Mouse (Mus musculus) limb, embryonic 12.5 days (tissue): Measurements from ENCODE around the gene Gm49320. TPM values are rescaled to one million over a fixed set of nuclear protein-coding genes. Genes with fewer than 3 reads are reported as not detected.
"Not testable (repeated sequence)": the region's sequence is repeated elsewhere in the genome, so short reads cannot be mapped to it uniquely, and the experiment has no call there.

Experiments
- ATAC-seq: fragments of 200-750 bp; cut with Nextera tagmentation; 2 replicates; pipeline ENCODE4 v1.8.0; 2017; ENCODE audit warnings: low read depth, moderate TSS enrichment; ENCODE audit not compliant: insufficient number of reproducible peaks, insufficient read depth, low FRiP score, low TSS enrichment
- H3K27ac ChIP-seq: fragments of 300-500 bp; sonication (generic); 2 replicates; pipeline ENCODE4 v1.5.1; 2016; ENCODE audit warnings: mild to moderate bottlenecking, moderate library complexity
- H3K27me3 ChIP-seq: fragments of 300-500 bp; sonication (generic); 2 replicates; pipeline ENCODE4 v1.6.1; 2016; ENCODE audit warnings: mild to moderate bottlenecking, moderate library complexity
- H3K36me3 ChIP-seq: fragments of 300-500 bp; sonication (generic); 2 replicates; pipeline ENCODE4 v1.6.1; 2016; ENCODE audit warnings: mild to moderate bottlenecking, moderate library complexity
- H3K4me1 ChIP-seq: fragments of 300-500 bp; sonication (generic); replicated peaks from 2 replicates; pipeline ENCODE4 v1.6.1; 2016
- H3K4me2 ChIP-seq: fragments of 300-500 bp; sonication (generic); 2 replicates; pipeline ENCODE4 v1.6.1; 2016; ENCODE audit warnings: mild to moderate bottlenecking, moderate library complexity
- H3K4me3 ChIP-seq: fragments of 300-500 bp; sonication (generic); replicated peaks from 2 replicates; pipeline ENCODE4 v1.5.1; 2016; ENCODE audit warnings: mild to moderate bottlenecking
- H3K9ac ChIP-seq: fragments of 300-500 bp; sonication (generic); replicated peaks from 2 replicates; pipeline ENCODE4 v1.6.1; 2016; ENCODE audit warnings: mild to moderate bottlenecking, moderate library complexity
- H3K9me3 ChIP-seq: fragments of 300-500 bp; sonication (generic); 2 replicates; pipeline ENCODE4 v1.6.1; 2016; ENCODE audit warnings: mild to moderate bottlenecking, moderate library complexity
- WGBS: fragments of 180-500 bp; shearing (Covaris S2); methylation state at CpG from one replicate; pipeline ENCODE4 v1.1.7; 2016; 5-methylcytosine and 5-hydroxymethylcytosine counted together
- polyA plus RNA-seq: library from polyadenylated mRNA; unstranded; fragments of >200 nt; fragmentation: Nextera tagmentation; extraction: Ambion mirVana; gene quantifications from 2 replicates; pipeline ENCODE4 v1.2.1, GENCODE M21; 2016

Gm49320 gene
- polyA plus RNA-seq, 1 experiment from 2014 or later = 1.0 TPM

GRCm38 (mm10) chr8:4249213-4249612, 10.5 kb downstream of the Gm49320 start:
- Histone ChIP-seq H3K36me3 (peaks cover 60% of the 10 kb centered on the region), H3K27ac (peak overlapping the region; percentile 72; the same call in 1 of the 2 replicates), H3K27me3 (peaks cover 4% of the 10 kb centered on the region), H3K4me3 (peak overlapping the region; percentile 13), H3K9ac (peak overlapping the region; percentile 47; the same call in 1 of the 2 replicates), H3K4me1 (peaks cover 35% of the 10 kb centered on the region), H3K9me3 (no peaks in the 10 kb centered on the region), H3K4me2 (peak overlapping the region; percentile 27)
- ATAC-seq = no peak
- WGBS = 14% methylated on average over 29 of the region's 29 CpGs

DNA sequence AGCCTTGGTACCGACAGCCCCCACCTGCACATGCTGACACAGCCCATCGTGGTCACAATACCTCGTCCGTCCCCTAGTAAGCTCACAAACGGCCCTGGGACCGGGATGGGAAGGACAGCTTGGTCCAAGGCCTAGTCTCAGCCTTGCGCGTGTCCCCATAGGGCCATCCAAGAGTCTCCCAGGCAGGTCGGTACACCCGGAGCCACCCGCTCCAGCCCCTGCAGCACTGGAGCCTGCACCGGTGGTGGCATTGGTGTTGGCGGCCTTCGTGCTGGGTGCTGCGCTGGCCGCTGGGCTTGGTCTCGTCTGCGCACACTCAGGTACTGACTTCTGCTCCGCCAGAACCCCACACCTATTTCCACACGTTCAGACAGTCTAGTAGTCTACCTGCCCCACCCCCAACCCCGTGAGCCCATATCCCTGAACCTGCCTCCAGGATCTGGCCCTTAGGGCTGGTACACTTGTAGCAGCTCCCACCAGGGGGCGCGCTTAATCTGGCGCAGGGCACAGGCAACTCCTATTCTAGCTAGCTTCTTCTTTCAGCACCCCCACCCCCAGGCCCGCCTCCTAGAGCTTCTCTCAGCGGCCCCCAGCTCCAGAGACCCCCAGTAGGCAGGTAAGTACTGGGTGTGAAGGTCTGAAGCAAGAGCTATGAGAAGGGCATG, 11.8 kb downstream of the Gm49320 start:
- Histone ChIP-seq H3K9me3 (no peaks in the 10 kb centered on the region), H3K4me3 (no peak overlapping the region), H3K27me3 (peaks cover 4% of the 10 kb centered on the region), H3K9ac (no peak overlapping the region), H3K27ac (no peak overlapping the region), H3K36me3 (peaks cover 60% of the 10 kb centered on the region), H3K4me1 (peaks cover 38% of the 10 kb centered on the region), H3K4me2 (no peak overlapping the region)
- 33% methylated on average over 26 of the region's 26 CpGs for WGBS
- peak; percentile 10; the same call in 1 of the 2 replicates for ATAC-seq

DNA sequence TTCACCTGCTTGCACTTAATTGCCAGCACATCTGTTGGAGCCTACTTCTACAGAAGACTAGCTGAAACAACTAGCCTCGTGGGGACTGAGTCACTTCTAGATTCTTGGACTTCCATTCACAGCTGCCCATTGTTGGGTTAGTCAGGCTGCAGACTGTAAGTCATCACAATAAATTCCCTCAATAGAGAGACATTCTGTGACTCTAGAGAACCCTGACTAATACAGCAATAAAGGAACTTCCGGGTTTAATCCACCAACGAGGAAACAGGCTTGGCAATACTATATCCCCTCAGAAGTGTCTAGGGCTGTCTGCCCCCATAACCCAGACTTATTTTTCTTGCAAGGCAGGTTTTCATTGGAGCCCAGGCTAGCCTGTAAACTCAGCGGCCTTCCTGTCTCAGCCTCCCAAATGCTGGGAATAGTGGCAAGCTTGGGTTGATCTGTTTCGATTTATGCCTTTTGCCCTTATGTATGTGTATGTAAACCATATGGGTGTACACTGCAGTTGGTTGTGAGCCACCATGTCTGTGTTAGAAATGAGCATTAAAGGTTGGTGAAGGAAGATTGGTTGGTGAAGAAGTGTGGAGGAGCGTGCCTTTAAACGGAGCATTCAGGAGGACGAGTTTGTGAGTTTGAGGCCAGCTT, 13.6 kb downstream of the Gm49320 start:
- WGBS = 50% methylated on average over 8 of the region's 8 CpGs
- H3K9ac ChIP-seq = peak overlapping the region; percentile 45; the same call in 1 of the 2 replicates
- H3K4me3 ChIP-seq = peak overlapping the region; percentile 84
- peak overlapping the region; percentile 82 for H3K4me2 ChIP-seq
- peak overlapping the region; percentile 92; the same call in 1 of the 2 replicates for H3K27ac ChIP-seq
- peaks cover 4% of the 10 kb centered on the region for H3K27me3 ChIP-seq
- H3K4me1 ChIP-seq = peaks cover 44% of the 10 kb centered on the region
- ATAC-seq = no peak
- H3K9me3 ChIP-seq = no peaks in the 10 kb centered on the region
- H3K36me3 ChIP-seq = peaks cover 60% of the 10 kb centered on the region

GRCm38 (mm10) chr8:4252934-4253841, 14.5 kb downstream of the Gm49320 start, which contains the start of gene Snapc2:
Gene Snapc2, plus strand, starts transcription at chr8:4253080.
- Histone ChIP-seq H3K36me3 (peaks cover 57% of the 10 kb centered on the region), H3K4me1 (peaks cover 51% of the 10 kb centered on the region), H3K4me2 (peak within 1 kb of the TSS; percentile 82), H3K9ac (peak within 1 kb of the TSS; percentile 80), H3K4me3 (peak within 1 kb of the TSS; percentile 84), H3K27ac (peak within 1 kb of the TSS; percentile 92), H3K9me3 (no peaks in the 10 kb centered on the region), H3K27me3 (peaks cover 4% of the 10 kb centered on the region)
- WGBS = under 1% methylated on average over 69 of the region's 69 CpGs
- ATAC-seq = peak; percentile 87

GRCm38 (mm10) chr8:4254001-4254400, 15.3 kb downstream of the Gm49320 start:
- H3K4me2 ChIP-seq = peak overlapping the region; percentile 82
- H3K4me3 ChIP-seq = peak overlapping the region; percentile 84
- H3K4me1 ChIP-seq = peaks cover 45% of the 10 kb centered on the region
- H3K27ac ChIP-seq = peak overlapping the region; percentile 62; the same call in 1 of the 2 replicates
- peak overlapping the region; percentile 80; the same call in 1 of the 2 replicates for H3K9ac ChIP-seq
- WGBS = 68% methylated on average over 6 of the region's 6 CpGs
- H3K27me3 ChIP-seq = no peaks in the 10 kb centered on the region; the same call in 1 of the 2 replicates
- no peaks in the 10 kb centered on the region for H3K9me3 ChIP-seq
- H3K36me3 ChIP-seq = peaks cover 49% of the 10 kb centered on the region
- no peak for ATAC-seq

GRCm38 (mm10) chr8:4255471-4255870, 16.8 kb downstream of the Gm49320 start:
- H3K27ac ChIP-seq, H3K9ac ChIP-seq, ATAC-seq, H3K4me3 ChIP-seq, H3K4me2 ChIP-seq, H3K27me3 ChIP-seq, H3K9me3 ChIP-seq: not testable (repeated sequence)
- H3K4me1 ChIP-seq = peaks cover 44% of the 10 kb centered on the region
- H3K36me3 ChIP-seq = peaks cover 45% of the 10 kb centered on the region
- WGBS = 89% methylated on average over 7 of the region's 7 CpGs

DNA sequence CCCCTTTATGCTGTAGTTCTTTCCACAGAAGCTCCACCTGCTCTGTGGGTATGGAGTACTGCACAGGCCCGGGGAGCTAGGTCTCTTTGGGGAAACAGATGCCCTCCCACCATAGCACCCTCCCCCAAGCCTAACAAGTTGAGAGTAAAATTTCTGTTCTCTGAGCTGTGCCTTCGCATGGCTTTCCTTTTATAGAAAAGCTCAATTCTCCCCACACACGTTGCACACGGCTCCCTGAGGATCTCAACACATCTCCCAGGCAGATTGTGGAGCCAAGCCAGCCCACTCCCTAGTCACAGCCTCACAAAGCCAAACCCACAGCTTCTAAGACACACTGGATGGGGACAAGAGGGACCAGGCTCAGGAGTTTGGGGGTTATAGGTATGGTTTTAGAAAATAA, 18.2 kb downstream of the Gm49320 start:
- Histone ChIP-seq H3K27me3 (no peaks in the 10 kb centered on the region), H3K4me1 (peaks cover 42% of the 10 kb centered on the region), H3K4me2 (no peak overlapping the region; the same call in 1 of the 2 replicates), H3K36me3 (peaks cover 59% of the 10 kb centered on the region), H3K9me3 (no peaks in the 10 kb centered on the region), H3K27ac (0 out of 2 replicates have a peak overlapping the region, but pooled peaks have one; percentile 23), H3K9ac (0 out of 2 replicates have a peak overlapping the region, but pooled peaks have one; percentile 83), H3K4me3 (no peak overlapping the region)
- WGBS = 60% methylated on average over 4 of the region's 4 CpGs
- ATAC-seq = no peak

- Histone ChIP-seq H3K27me3 (no peaks in the 10 kb centered on the region), H3K36me3 (peaks cover 64% of the 10 kb centered on the region), H3K4me1 (peaks cover 39% of the 10 kb centered on the region), H3K27ac (0 out of 2 replicates have a peak overlapping the region, but pooled peaks have one; percentile 89), H3K9me3 (no peaks in the 10 kb centered on the region), H3K9ac (peak overlapping the region; percentile 83; the same call in 1 of the 2 replicates), H3K4me3 (peak overlapping the region; percentile 82), H3K4me2 (peak overlapping the region; percentile 71)
- ATAC-seq = no peak
- WGBS = 75% methylated on average over 4 of the region's 4 CpGs
These were observed 18.7 kb downstream of the Gm49320 start for GRCm38 (mm10) chr8:4257350-4257749.

DNA sequence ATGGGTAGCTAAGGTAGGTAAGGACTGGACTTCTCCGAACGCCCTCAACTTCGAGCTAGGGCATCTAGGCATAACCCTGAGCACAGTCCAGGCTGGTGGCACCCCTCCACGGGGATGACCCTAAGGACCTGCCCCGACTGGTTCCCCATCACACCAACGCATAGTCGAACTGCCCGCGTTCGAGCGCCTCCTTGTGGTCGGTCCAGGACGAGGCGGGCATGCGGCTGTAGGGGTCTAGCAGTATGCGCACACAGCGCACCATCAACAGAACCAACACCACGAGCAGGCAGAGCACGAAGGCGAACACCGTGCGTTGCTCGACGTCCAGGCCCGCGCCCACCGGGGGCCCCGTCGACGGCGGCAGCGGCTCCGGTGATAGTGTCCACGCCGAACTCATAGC, 19.6 kb downstream of the Gm49320 start:
- H3K9ac ChIP-seq = peak overlapping the region; percentile 83
- H3K27me3 ChIP-seq = no peaks in the 10 kb centered on the region
- ATAC-seq = peak; percentile 27
- H3K9me3 ChIP-seq = no peaks in the 10 kb centered on the region
- peak overlapping the region; percentile 82 for H3K4me3 ChIP-seq
- H3K36me3 ChIP-seq = peaks cover 73% of the 10 kb centered on the region
- WGBS = 3% methylated on average over 35 of the region's 35 CpGs
- H3K4me2 ChIP-seq = peak overlapping the region; percentile 71
- H3K27ac ChIP-seq = peak overlapping the region; percentile 89
- peaks cover 36% of the 10 kb centered on the region for H3K4me1 ChIP-seq

GRCm38 (mm10) chr8:4258678-4259077, 20.0 kb downstream of the Gm49320 start:
- peak overlapping the region; percentile 83 for H3K9ac ChIP-seq
- H3K27ac ChIP-seq = peak overlapping the region; percentile 89
- no peaks in the 10 kb centered on the region for H3K9me3 ChIP-seq
- peak; percentile 76 for ATAC-seq
- peaks cover 77% of the 10 kb centered on the region for H3K36me3 ChIP-seq
- H3K27me3 ChIP-seq = no peaks in the 10 kb centered on the region
- under 1% methylated on average over 31 of the region's 32 CpGs for WGBS
- H3K4me3 ChIP-seq = peak overlapping the region; percentile 82
- peaks cover 35% of the 10 kb centered on the region for H3K4me1 ChIP-seq
- peak overlapping the region; percentile 71 for H3K4me2 ChIP-seq
